Mouse (Mus musculus) limb, embryonic 11.5 days (tissue): ENCODE data around the gene Esrrb. TPM values are rescaled to one million over a fixed set of nuclear protein-coding genes. Genes with fewer than 3 reads are reported as not detected.

Source experiments
- ATAC-seq: fragments of 200-750 bp; cut with Nextera tagmentation; 2 replicates; pipeline ENCODE4 v1.8.0; 2017; ENCODE audit warnings: low read depth; ENCODE audit not compliant: insufficient number of reproducible peaks, low FRiP score, low TSS enrichment
- DNase-seq: peaks from one replicate; pipeline ENCODE4 v3.0.0-alpha.2; 2015; ENCODE audit warnings: low spot score
- H3K27ac ChIP-seq: fragments of 300-500 bp; sonication (generic); replicated peaks from 2 replicates; pipeline ENCODE4 v1.5.1; 2014; ENCODE audit warnings: low read depth, mild to moderate bottlenecking, low read length
- H3K27me3 ChIP-seq: fragments of 300-500 bp; sonication (generic); 2 replicates; pipeline ENCODE4 v1.6.1; 2014; ENCODE audit warnings: mild to moderate bottlenecking, low read length, mixed read lengths; ENCODE audit not compliant: control insufficient read depth, insufficient read depth
- H3K36me3 ChIP-seq: fragments of 300-500 bp; sonication (generic); 2 replicates; pipeline ENCODE4 v1.6.1; 2014; ENCODE audit warnings: mild to moderate bottlenecking, low read length, moderate library complexity, mixed read lengths; ENCODE audit not compliant: control insufficient read depth, insufficient read depth
- H3K4me1 ChIP-seq: fragments of 300-500 bp; sonication (generic); 2 replicates; pipeline ENCODE4 v1.6.1; 2014; ENCODE audit warnings: low read length, mixed read lengths; ENCODE audit not compliant: control insufficient read depth, insufficient read depth
- H3K4me2 ChIP-seq: fragments of 300-500 bp; sonication (generic); 2 replicates; pipeline ENCODE4 v1.6.1; 2014; ENCODE audit warnings: low read depth, mild to moderate bottlenecking, moderate library complexity; ENCODE audit not compliant: severe bottlenecking
- H3K4me3 ChIP-seq: fragments of 300-500 bp; sonication (generic); 2 replicates; pipeline ENCODE4 v1.5.1; 2014; ENCODE audit warnings: low read depth, low read length
- H3K9ac ChIP-seq: fragments of 300-500 bp; sonication (generic); 2 replicates; pipeline ENCODE4 v1.6.1; 2014; ENCODE audit warnings: mild to moderate bottlenecking, low read length
- H3K9me3 ChIP-seq: fragments of 300-500 bp; sonication (generic); 2 replicates; pipeline ENCODE4 v1.6.1; 2016; ENCODE audit warnings: low read length; ENCODE audit not compliant: control insufficient read depth
- WGBS: fragments of 180-500 bp; shearing (Covaris S2); extraction: QIAGEN DNeasy Blood & Tissue Kit; methylation state at CpG from one replicate; pipeline ENCODE4 v1.1.7; 2014; 5-methylcytosine and 5-hydroxymethylcytosine counted together
- polyA plus RNA-seq: library from polyadenylated mRNA; unstranded; fragments of >200 nt; fragmentation: Nextera tagmentation; extraction: Ambion mirVana; gene quantifications from 2 replicates; pipeline ENCODE4 v1.2.1, GENCODE M21; 2014

Esrrb gene
- polyA plus RNA-seq, 1 experiment from 2014 or later = 0.08 TPM

- Histone ChIP-seq H3K4me1 (peaks cover 8% of the 10 kb centered on the region), H3K9ac (no peak overlapping the region), H3K4me2 (no peak overlapping the region), H3K36me3 (no peaks in the 10 kb centered on the region), H3K27me3 (no peaks in the 10 kb centered on the region), H3K27ac (no peak overlapping the region), H3K9me3 (no peaks in the 10 kb centered on the region), H3K4me3 (no peak overlapping the region)
- DNase-seq (no peak), ATAC-seq (no peak)
- WGBS = 70% methylated on average over 6 of the region's 6 CpGs
These were observed 147.5 kb downstream of the Esrrb start for GRCm38 (mm10) chr12:86508313-86508988.

- DNase-seq = peak; percentile 30
- H3K27ac ChIP-seq = no peak overlapping the region
- ATAC-seq = no peak
- no peaks in the 10 kb centered on the region for H3K9me3 ChIP-seq
- H3K9ac ChIP-seq = no peak overlapping the region
- H3K36me3 ChIP-seq = no peaks in the 10 kb centered on the region
- H3K4me2 ChIP-seq = no peak overlapping the region
- WGBS = 19% methylated on average over 13 of the region's 13 CpGs
- no peak overlapping the region for H3K4me3 ChIP-seq
- H3K4me1 ChIP-seq = peaks cover 8% of the 10 kb centered on the region
- no peaks in the 10 kb centered on the region for H3K27me3 ChIP-seq
These were observed 148.7 kb downstream of the Esrrb start for GRCm38 (mm10) chr12:86509295-86510279.

GRCm38 (mm10) chr12:86512335-86512734, 151.4 kb downstream of the Esrrb start:
- Histone ChIP-seq H3K4me3 (no peak overlapping the region), H3K9me3 (no peaks in the 10 kb centered on the region), H3K27me3 (no peaks in the 10 kb centered on the region), H3K4me1 (peaks cover 8% of the 10 kb centered on the region), H3K4me2 (no peak overlapping the region), H3K27ac (no peak overlapping the region), H3K36me3 (no peaks in the 10 kb centered on the region), H3K9ac (no peak overlapping the region)
- WGBS = 83% methylated on average over 3 of the region's 3 CpGs
- ATAC-seq (no peak), DNase-seq (no peak)

- Histone ChIP-seq H3K4me3 (no peak overlapping the region), H3K4me2 (no peak overlapping the region)
These were observed 152.7 kb downstream of the Esrrb start for GRCm38 (mm10) chr12:86513596-86513995.

GRCm38 (mm10) chr12:86516602-86517001, 155.7 kb downstream of the Esrrb start:
- no peak overlapping the region for H3K4me3 ChIP-seq
- 0 out of 2 replicates have a peak, but pooled peaks cover 6% of the 10 kb centered on the region for H3K27me3 ChIP-seq
- H3K4me1 ChIP-seq = no peaks in the 10 kb centered on the region
- no peak overlapping the region for H3K4me2 ChIP-seq
- H3K9ac ChIP-seq = no peak overlapping the region
- ATAC-seq (no peak), DNase-seq (no peak)
- no peak overlapping the region for H3K27ac ChIP-seq
- no peaks in the 10 kb centered on the region for H3K9me3 ChIP-seq
- 71% methylated on average over 5 of the region's 5 CpGs for WGBS
- H3K36me3 ChIP-seq = no peaks in the 10 kb centered on the region

More at GRCm38 (mm10) chr12:86513596-86513995, 152.7 kb downstream of the Esrrb start:
- peaks cover 8% of the 10 kb centered on the region for H3K4me1 ChIP-seq
- 76% methylated on average over 4 of the region's 4 CpGs for WGBS
- H3K27me3 ChIP-seq = 0 out of 2 replicates have a peak, but pooled peaks cover 2% of the 10 kb centered on the region
- no peak for ATAC-seq
- H3K9ac ChIP-seq = no peak overlapping the region
- DNase-seq = no peak
- no peaks in the 10 kb centered on the region for H3K36me3 ChIP-seq
- H3K9me3 ChIP-seq = no peaks in the 10 kb centered on the region
- no peak overlapping the region for H3K27ac ChIP-seq

GRCm38 (mm10) chr12:86517721-86518120, 156.8 kb downstream of the Esrrb start:
- WGBS = 58% methylated on average over 6 of the region's 6 CpGs
- Histone ChIP-seq H3K36me3 (no peaks in the 10 kb centered on the region), H3K27ac (no peak overlapping the region), H3K4me3 (no peak overlapping the region), H3K9ac (no peak overlapping the region), H3K4me2 (no peak overlapping the region), H3K27me3 (0 out of 2 replicates have a peak, but pooled peaks cover 6% of the 10 kb centered on the region), H3K9me3 (no peaks in the 10 kb centered on the region), H3K4me1 (no peaks in the 10 kb centered on the region)
- DNase-seq (no peak), ATAC-seq (no peak)

- Histone ChIP-seq H3K4me2 (no peak overlapping the region), H3K9ac (no peak overlapping the region), H3K27ac (no peak overlapping the region), H3K36me3 (no peaks in the 10 kb centered on the region), H3K9me3 (no peaks in the 10 kb centered on the region), H3K4me1 (no peaks in the 10 kb centered on the region), H3K27me3 (0 out of 2 replicates have a peak, but pooled peaks cover 6% of the 10 kb centered on the region), H3K4me3 (no peak overlapping the region)
- DNase-seq = peak; percentile 36
- WGBS = 19% methylated on average over 18 of the region's 18 CpGs
- no peak for ATAC-seq
These were observed 157.8 kb downstream of the Esrrb start for GRCm38 (mm10) chr12:86518746-86519145.

- Histone ChIP-seq H3K4me2 (no peak overlapping the region), H3K4me3 (no peak overlapping the region), H3K36me3 (no peaks in the 10 kb centered on the region), H3K27ac (no peak overlapping the region), H3K9ac (no peak overlapping the region), H3K27me3 (no peaks in the 10 kb centered on the region), H3K4me1 (no peaks in the 10 kb centered on the region), H3K9me3 (no peaks in the 10 kb centered on the region)
- WGBS = 68% methylated on average over 2 of the region's 2 CpGs
- ATAC-seq (no peak), DNase-seq (no peak)
These were observed 173.4 kb downstream of the Esrrb start for GRCm38 (mm10) chr12:86534283-86534682.
